Mouse (Mus musculus): ENCODE measurements around the gene Gm44790. TPM values are rescaled to one million over a fixed set of nuclear protein-coding genes. Genes with fewer than 3 reads are reported as not detected.

Gene Gm44790
- total RNA-seq, 2 experiments from 2014 or later: not detected

DNA sequence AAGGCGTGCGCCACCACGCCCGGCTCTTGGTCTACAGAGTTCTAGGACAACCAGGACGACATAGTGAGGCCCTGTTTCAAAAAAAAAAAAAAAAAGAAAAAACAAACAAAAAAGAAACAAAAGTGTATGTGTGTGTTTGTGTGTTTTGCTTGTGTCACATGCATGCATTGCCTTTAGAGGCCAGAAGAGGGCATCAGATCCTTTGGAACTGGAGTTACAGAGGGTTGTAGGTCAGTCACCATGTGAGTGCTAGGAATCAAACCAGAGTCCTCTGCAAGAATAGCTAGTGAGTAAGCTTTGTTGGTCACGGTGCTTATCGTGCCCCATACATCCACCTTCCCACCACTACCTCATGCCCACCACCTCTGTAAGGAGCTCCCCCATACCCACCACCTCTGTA is 68.3 kb downstream of the Gm44790 start:
- no peak for DNase-seq

More for the DNA sequence above, 68.3 kb downstream of the Gm44790 start:
- intact Hi-C loops (cut with DNase I): no loop called here

Other genes starting within 250 kb of the Gm44790 start
- 1 to 10 TPM; 1.3 to 1.4 TPM for gene Tgfa, start 231.4 kb upstream of the Gm44790 start, total RNA-seq (2021)
- 10 to 100 TPM; 26.0 to 27.2 TPM for gene Fam136a, start 61.0 kb upstream of the Gm44790 start, total RNA-seq (2021)
- 10 to 100 TPM; 51.1 to 52.4 TPM for gene Snrpg, start 55.4 kb upstream of the Gm44790 start, total RNA-seq (2021)
- gene Pcyox1, start 29.5 kb upstream of the Gm44790 start, total RNA-seq (2021): 10 to 100 TPM; 68.1 to 69.2 TPM
- gene Tia1, start 22.4 kb upstream of the Gm44790 start, total RNA-seq (2021): 10 to 100 TPM; 38.5 to 39.9 TPM
- 10 to 100 TPM; 11.4 to 12.4 TPM for gene C87436, start 11.7 kb downstream of the Gm44790 start, total RNA-seq (2021)
- gene Pcbp1, start 99.7 kb downstream of the Gm44790 start, total RNA-seq (2021): 100 to 1,000 TPM; 168 to 179 TPM
- under 1 TPM in 1 of 2 experiments, not detected in 1; 0.27 TPM for gene Asprv1, start 201.5 kb downstream of the Gm44790 start, total RNA-seq (2021)
- 1 to 10 TPM; 7.8 to 8.0 TPM for gene Mxd1, start 242.5 kb downstream of the Gm44790 start, total RNA-seq (2021)